Mouse (Mus musculus): ENCODE results near the gene Slc25a54.

Gene Slc25a54

DNA sequence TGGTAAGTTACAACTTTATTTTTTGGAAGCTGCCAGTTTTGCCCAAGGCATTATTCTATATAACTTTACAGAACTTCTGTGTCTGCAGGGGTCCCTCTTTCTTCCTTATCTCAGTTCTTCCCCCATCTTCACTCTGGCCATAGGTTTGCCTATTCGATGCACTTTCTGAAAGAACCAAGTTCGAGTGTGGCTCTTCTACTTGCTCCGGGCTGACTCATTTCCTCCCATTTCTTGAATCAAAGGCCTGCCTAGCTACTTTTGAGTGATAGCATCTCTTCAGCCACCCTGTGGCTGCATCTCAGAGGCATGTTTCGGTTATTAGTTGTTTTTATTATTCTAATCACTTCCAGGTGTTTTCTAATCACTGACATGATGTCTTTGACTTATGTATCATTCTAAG is 43.8 kb downstream of the Slc25a54 start:
- no peak for DNase-seq (ENCODE audit: low read depth, low spot score)

GRCm38 (mm10) chr3:109125531-109125930 is 45.3 kb downstream of the Slc25a54 start:
- DNase-seq (ENCODE audit: low read depth, low spot score) = no peak

- DNase-seq (ENCODE audit: low read depth, low spot score) = no peak
Measured at GRCm38 (mm10) chr3:109129768-109130167, 49.5 kb downstream of the Slc25a54 start.

GRCm38 (mm10) chr3:109132966-109133365 is 52.7 kb downstream of the Slc25a54 start:
- DNase-seq (ENCODE audit: low read depth, low spot score) = no peak

DNA sequence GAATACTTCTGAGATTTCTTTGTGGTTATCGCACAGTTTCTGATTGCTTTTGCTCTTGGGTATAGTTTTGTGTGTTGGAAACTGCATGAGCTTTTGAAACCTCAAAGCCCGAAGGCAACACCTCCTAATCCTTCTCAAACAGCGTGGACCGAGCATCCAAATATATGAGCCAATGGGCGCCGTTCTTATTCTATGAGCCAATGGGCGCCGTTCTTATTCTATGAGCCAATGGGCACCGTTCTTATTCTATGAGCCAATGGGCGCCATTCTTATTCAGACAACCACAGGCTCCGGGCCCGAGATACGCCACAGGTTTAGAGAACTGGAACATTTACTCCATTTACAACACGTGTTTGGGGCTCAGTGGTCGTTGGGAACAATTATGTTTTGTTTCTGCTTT is 53.8 kb downstream of the Slc25a54 start:
- DNase-seq (ENCODE audit: low read depth, low spot score) = no peak

- DNase-seq (ENCODE audit: low read depth, low spot score) = no peak
Measured at GRCm38 (mm10) chr3:109135352-109135751, 55.1 kb downstream of the Slc25a54 start.

GRCm38 (mm10) chr3:109152561-109152960 is 72.3 kb downstream of the Slc25a54 start:
- no peak for DNase-seq (ENCODE audit: low read depth, low spot score)

DNA sequence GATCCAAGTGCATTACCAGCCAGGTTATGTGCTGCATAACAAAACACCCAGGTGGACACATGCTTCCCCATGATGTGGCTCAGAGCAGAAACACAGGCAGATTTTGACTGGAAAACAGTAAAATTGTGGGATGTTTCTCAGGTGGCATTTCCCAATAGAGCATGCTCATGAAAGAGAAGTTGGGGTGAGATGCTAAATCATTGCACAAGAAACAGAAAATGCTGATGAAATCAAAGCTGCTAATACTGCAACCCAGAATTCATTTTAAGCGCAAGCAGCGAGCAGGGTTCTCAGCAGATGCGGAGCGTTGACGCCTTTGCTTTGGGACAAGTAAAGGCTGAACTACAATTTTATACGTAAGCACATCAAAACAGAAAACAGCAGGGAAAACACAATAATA is 73.1 kb downstream of the Slc25a54 start:
- no peak for DNase-seq (ENCODE audit: low read depth, low spot score)

DNA sequence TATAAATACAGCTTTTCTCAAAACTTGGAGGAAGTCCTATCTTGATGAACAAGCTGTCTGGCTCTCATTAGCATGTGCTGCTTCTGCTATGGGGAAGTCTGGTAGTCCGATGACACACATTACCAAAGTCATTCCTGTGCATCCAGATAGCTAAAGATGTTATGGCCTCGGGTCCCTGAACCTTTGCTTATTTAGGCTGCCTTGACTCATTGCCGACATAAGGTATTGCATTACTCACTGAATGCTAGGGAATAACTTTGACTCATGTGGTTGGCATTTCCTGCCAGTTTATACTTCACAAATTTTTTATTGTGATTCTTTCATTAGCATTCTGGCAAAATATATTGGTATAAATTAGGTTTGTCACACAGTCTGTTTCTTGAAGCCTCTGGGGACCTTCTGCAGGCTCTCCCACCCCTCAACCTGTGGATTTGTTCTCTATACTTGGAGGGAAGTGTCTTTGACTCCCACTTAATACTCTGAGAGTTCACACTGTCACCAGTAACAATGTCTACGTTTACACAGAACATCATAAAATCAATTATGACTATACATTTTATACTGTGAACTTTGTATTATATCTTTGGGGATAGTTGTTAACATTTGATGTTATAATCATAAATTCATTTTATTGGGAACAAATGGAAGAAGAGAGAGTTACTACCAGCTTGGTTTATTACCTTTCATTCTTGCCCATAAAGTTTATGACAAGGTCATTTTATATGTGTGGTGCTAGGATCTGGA is 75.8 kb downstream of the Slc25a54 start:
- DNase-seq (ENCODE audit: low read depth, low spot score) = no peak

DNA sequence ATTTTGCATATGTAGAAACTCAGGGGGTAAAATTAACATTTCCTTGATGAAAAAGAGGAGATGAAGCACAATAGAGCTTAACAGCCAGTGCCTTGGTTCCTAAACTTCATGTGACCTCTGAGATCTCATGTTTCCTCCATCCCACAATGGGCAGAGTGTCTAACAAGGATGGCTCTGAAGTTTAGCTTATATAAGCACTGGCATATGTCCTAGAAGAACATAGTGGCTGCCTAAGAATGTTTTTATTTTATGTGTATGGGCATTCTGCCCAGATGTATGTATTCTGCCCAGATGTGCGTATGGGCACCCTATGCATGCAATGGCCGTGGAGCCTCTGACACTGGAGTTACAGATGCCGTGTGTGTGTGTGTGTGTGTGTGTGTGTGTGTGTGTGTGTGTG is 77.2 kb downstream of the Slc25a54 start:
- DNase-seq (ENCODE audit: low read depth, low spot score) = no peak

GRCm38 (mm10) chr3:109164088-109164487 is 83.8 kb downstream of the Slc25a54 start:
- no peak for DNase-seq (ENCODE audit: low read depth, low spot score)

- DNase-seq (ENCODE audit: low read depth, low spot score) = no peak
Measured at GRCm38 (mm10) chr3:109164644-109165043, 84.4 kb downstream of the Slc25a54 start.

DNA sequence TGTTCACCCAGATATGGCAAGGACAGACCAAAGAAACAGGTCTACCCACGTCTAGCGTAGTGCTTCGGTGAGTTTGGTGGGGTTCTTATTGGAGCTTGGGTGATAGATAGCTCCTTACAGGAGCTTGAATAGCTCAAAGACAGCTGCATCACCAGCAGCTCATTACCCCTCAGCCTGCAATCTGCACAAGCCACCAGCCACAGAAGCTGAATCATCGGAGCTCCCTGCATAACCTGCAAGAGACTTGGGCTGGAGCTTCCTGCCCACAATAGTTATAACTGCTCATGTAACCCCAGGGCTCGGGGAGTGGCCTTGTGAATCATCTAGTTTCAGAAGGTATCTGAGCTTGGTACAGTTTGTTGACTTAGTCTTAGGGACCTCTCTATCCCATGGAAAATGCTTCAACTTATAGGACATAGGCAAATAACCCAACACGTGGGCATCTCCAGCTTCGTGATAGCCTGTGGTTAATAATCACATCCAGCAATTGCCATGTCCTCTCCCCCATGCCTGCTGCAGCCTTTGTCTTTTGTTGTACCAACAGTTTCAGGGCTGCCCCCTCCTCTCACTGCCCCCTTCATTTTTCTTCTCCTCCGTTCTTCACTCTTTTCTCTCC is 85.1 kb downstream of the Slc25a54 start:
- DNase-seq (ENCODE audit: low read depth, low spot score) = no peak
